Mouse (Mus musculus): ENCODE measurements around the gene Gm11011.
"Not testable (repeated sequence)": the region's sequence is repeated elsewhere in the genome, so short reads cannot be mapped to it uniquely, and the experiment has no call there.

The Gm11011 gene

GRCm38 (mm10) chr2:169587645-169588044, at the start of gene Gm11011:
Gene Gm11011 (minus strand): TSS chr2:169587745.
- not testable (repeated sequence) for DNase-seq (ENCODE audit: low read depth, low spot score)

- DNase-seq (ENCODE audit: low read depth, low spot score), result no peak
Observed at GRCm38 (mm10) chr2:169636414-169636813, 48.9 kb upstream of the Gm11011 start.

- DNase-seq (ENCODE audit: low read depth, low spot score), result no peak
Observed at GRCm38 (mm10) chr2:169635428-169635827, 47.9 kb upstream of the Gm11011 start.

GRCm38 (mm10) chr2:169634619-169635382, 47.3 kb upstream of the Gm11011 start:
- DNase-seq (ENCODE audit: low read depth, low spot score), result no peak

- no peak for DNase-seq (ENCODE audit: low read depth, low spot score)
Observed at GRCm38 (mm10) chr2:169633491-169634289, 46.1 kb upstream of the Gm11011 start.

- DNase-seq (ENCODE audit: low read depth, low spot score), result peak; percentile 18
Observed at GRCm38 (mm10) chr2:169632338-169633151, 45.0 kb upstream of the Gm11011 start, which contains the start of gene Tshz2. Gene Tshz2 (plus strand): TSS chr2:169633013.

- no peak for DNase-seq (ENCODE audit: low read depth, low spot score)
Observed at GRCm38 (mm10) chr2:169630070-169630469, 42.5 kb upstream of the Gm11011 start.

- DNase-seq (ENCODE audit: low read depth, low spot score), result peak; percentile 45
Observed at GRCm38 (mm10) chr2:169621201-169621710, 33.7 kb upstream of the Gm11011 start.

GRCm38 (mm10) chr2:169615998-169616397, 28.5 kb upstream of the Gm11011 start:
- peak; percentile 53 for DNase-seq (ENCODE audit: low read depth, low spot score)

- no peak for DNase-seq (ENCODE audit: low read depth, low spot score)
Observed at GRCm38 (mm10) chr2:169614683-169615082, 27.1 kb upstream of the Gm11011 start.

GRCm38 (mm10) chr2:169611557-169611956, 24.0 kb upstream of the Gm11011 start:
- no peak for DNase-seq (ENCODE audit: low read depth, low spot score)

- DNase-seq (ENCODE audit: low read depth, low spot score), result no peak
Observed at GRCm38 (mm10) chr2:169610882-169611281, 23.3 kb upstream of the Gm11011 start.

- DNase-seq (ENCODE audit: low read depth, low spot score), result no peak
Observed at GRCm38 (mm10) chr2:169609956-169610355, 22.4 kb upstream of the Gm11011 start.

- DNase-seq (ENCODE audit: low read depth, low spot score), result no peak
Observed at GRCm38 (mm10) chr2:169607787-169608186, 20.2 kb upstream of the Gm11011 start.

- DNase-seq (ENCODE audit: low read depth, low spot score), result no peak
Observed at GRCm38 (mm10) chr2:169606901-169607678, 19.5 kb upstream of the Gm11011 start.

- no peak for DNase-seq (ENCODE audit: low read depth, low spot score)
Observed at GRCm38 (mm10) chr2:169600163-169600562, 12.6 kb upstream of the Gm11011 start.

GRCm38 (mm10) chr2:169599591-169599990, 12.0 kb upstream of the Gm11011 start:
- no peak for DNase-seq (ENCODE audit: low read depth, low spot score)

- DNase-seq (ENCODE audit: low read depth, low spot score), result no peak
Observed at GRCm38 (mm10) chr2:169597971-169598370, 10.4 kb upstream of the Gm11011 start.

GRCm38 (mm10) chr2:169597357-169597756, 9.8 kb upstream of the Gm11011 start:
- DNase-seq (ENCODE audit: low read depth, low spot score), result peak; percentile 15

- no peak for DNase-seq (ENCODE audit: low read depth, low spot score)
Observed at GRCm38 (mm10) chr2:169593742-169594141, 6.2 kb upstream of the Gm11011 start.

GRCm38 (mm10) chr2:169590412-169590811, 2.9 kb upstream of the Gm11011 start:
- DNase-seq (ENCODE audit: low read depth, low spot score), result peak; percentile 11
